Mouse (Mus musculus) midbrain, postnatal 0 days (tissue): ENCODE measurements around the gene Crygc. TPM values are rescaled to one million over a fixed set of nuclear protein-coding genes. Genes with fewer than 3 reads are reported as not detected.

ENCODE experiments used
- ATAC-seq: fragments of 200-750 bp; cut with Nextera tagmentation; 2 replicates; pipeline ENCODE4 v1.8.0; 2017; ENCODE audit warnings: moderate number of reproducible peaks, mild to moderate bottlenecking, moderate TSS enrichment, moderate library complexity; ENCODE audit not compliant: low FRiP score
- DNase-seq: peaks from one replicate; pipeline ENCODE4 v3.0.0-alpha.2; 2015; ENCODE audit warnings: low spot score
- H3K27ac ChIP-seq: fragments of 300-500 bp; sonication (generic); 2 replicates; pipeline ENCODE4 v1.5.1; 2014; ENCODE audit warnings: low read depth, mild to moderate bottlenecking, low read length, mixed read lengths
- H3K27me3 ChIP-seq: fragments of 300-500 bp; sonication (generic); 2 replicates; pipeline ENCODE4 v1.6.1; 2014; ENCODE audit warnings: low read length, control low read depth, mixed read lengths; ENCODE audit not compliant: insufficient read depth
- H3K36me3 ChIP-seq: fragments of 300-500 bp; sonication (generic); 2 replicates; pipeline ENCODE4 v1.6.1; 2014; ENCODE audit warnings: low read length, control low read depth, mixed read lengths; ENCODE audit not compliant: insufficient read depth
- H3K4me1 ChIP-seq: fragments of 300-500 bp; sonication (generic); 2 replicates; pipeline ENCODE4 v1.6.1; 2014; ENCODE audit warnings: mild to moderate bottlenecking, control low read depth, antibody characterized with exemption, low read length, mixed read lengths; ENCODE audit not compliant: insufficient read depth
- H3K4me2 ChIP-seq: fragments of 300-500 bp; sonication (generic); 2 replicates; pipeline ENCODE4 v1.6.1; 2014; ENCODE audit warnings: low read depth, mild to moderate bottlenecking, low read length, mixed read lengths; ENCODE audit not compliant: poor library complexity, severe bottlenecking
- H3K4me3 ChIP-seq: fragments of 300-500 bp; sonication (generic); 2 replicates; pipeline ENCODE4 v1.5.1; 2014; ENCODE audit warnings: low read depth, mild to moderate bottlenecking, low read length, moderate library complexity
- H3K9ac ChIP-seq: fragments of 300-500 bp; sonication (generic); replicated peaks from 2 replicates; pipeline ENCODE4 v1.6.1; 2014; ENCODE audit warnings: mild to moderate bottlenecking, low read length, moderate library complexity, mixed read lengths; ENCODE audit not compliant: poor library complexity, severe bottlenecking
- H3K9me3 ChIP-seq: fragments of 300-500 bp; sonication (generic); 2 replicates; pipeline ENCODE4 v1.6.1; 2016; ENCODE audit warnings: low read length, control low read depth
- CTCF ChIP-seq: IDR thresholded peaks from 2 replicates; pipeline ENCODE4 v1.5.1; 2016; ENCODE audit warnings: antibody characterized with exemption, mild to moderate bottlenecking
- WGBS: fragments of 180-500 bp; shearing (Covaris S2); extraction: QIAGEN DNeasy Blood & Tissue Kit; methylation state at CpG from one replicate; pipeline ENCODE4 v1.1.7; 2014; 5-methylcytosine and 5-hydroxymethylcytosine counted together
- polyA plus RNA-seq: library from polyadenylated mRNA; unstranded; fragments of >200 nt; fragmentation: Nextera tagmentation; extraction: Ambion mirVana; gene quantifications from 2 replicates; pipeline ENCODE4 v1.2.1, GENCODE M21; 2015
- total RNA-seq: library from RNA; depleted of rRNA; stranded (reverse); fragments of >200 nt; gene quantifications from 2 replicates; pipeline ENCODE4 v1.2.3, GENCODE M21; 2014

Crygc gene
- total and polyA plus RNA-seq, 2 experiments from 2014 or later = not detected

DNA sequence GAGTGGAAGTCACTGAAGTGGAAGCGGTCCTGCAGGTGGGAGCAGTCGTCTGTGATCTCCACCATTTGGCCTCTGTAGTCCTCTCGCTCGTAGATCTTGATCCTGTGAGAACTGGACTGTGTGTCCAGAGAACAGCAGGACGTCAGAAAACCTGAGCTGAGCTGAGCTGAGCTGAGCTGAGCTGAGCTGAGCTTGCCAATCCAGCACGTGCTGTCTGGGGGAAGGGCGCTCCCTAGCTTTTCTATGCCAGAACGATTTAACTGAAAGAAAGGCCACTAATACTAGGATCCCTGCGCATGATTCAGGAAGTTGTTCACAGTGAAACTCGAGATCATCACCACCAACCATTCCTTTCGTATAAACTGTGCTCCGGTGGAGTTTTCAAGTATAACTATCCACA is 24.7 kb downstream of the Crygc start:
- ATAC-seq = 0 out of 2 replicates have a peak, but pooled peaks have one; percentile 38

DNA sequence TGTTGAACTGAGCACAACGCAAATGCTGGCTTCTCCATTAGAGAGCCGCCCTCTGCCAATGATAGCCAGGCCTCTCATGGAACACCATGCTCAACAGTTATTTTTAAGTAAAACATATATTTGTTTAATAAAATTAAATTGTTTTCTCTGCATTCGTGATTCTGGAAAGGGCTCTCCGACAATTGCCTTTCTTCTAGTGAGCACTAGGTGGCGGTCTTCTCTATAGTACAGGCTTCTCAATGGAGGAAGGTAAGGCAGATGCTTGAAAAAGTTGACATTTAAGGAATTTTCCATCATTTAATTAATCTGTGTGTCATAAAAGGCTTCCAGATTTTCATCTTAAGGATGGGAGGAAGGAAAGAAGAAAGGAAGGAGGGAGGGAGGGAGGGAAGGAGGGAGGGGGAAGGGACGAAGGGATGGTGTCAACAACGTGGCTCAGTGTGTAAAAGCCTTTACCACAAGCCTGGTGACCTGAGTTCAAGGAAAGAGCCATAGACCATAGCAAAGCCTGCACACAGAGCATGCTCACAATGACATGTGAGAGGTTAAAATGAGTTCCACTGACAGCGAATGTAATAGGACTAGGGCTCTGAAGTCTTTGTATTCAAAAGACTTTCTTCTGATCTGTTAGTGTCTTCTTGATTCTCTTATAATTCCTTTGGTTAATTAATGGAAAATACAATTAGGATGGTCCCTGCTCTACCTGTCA is 26.9 kb downstream of the Crygc start:
- no peaks in the 10 kb centered on the region for H3K27me3 ChIP-seq
- no peak overlapping the region for H3K27ac ChIP-seq
- no peak overlapping the region for H3K4me2 ChIP-seq
- no peak overlapping the region for H3K9ac ChIP-seq
- no peaks in the 10 kb centered on the region for H3K36me3 ChIP-seq
- no peaks in the 10 kb centered on the region for H3K9me3 ChIP-seq
- H3K4me1 ChIP-seq = no peaks in the 10 kb centered on the region
- 41% methylated on average over 8 of the region's 8 CpGs for WGBS
- peak; percentile 79 for TF ChIP-seq CTCF
- no peak for ATAC-seq
- no peak overlapping the region for H3K4me3 ChIP-seq
- DNase-seq = peak; percentile 52

More for the DNA sequence above, 24.7 kb downstream of the Crygc start:
- Histone ChIP-seq H3K4me3 (no peak overlapping the region), H3K4me2 (no peak overlapping the region), H3K27ac (no peak overlapping the region), H3K27me3 (no peaks in the 10 kb centered on the region), H3K9ac (no peak overlapping the region), H3K4me1 (no peaks in the 10 kb centered on the region), H3K36me3 (no peaks in the 10 kb centered on the region), H3K9me3 (no peaks in the 10 kb centered on the region)
- 53% methylated on average over 12 of the region's 12 CpGs for WGBS
- peak; percentile 27 for DNase-seq
- TF ChIP-seq CTCF = no peak

DNA sequence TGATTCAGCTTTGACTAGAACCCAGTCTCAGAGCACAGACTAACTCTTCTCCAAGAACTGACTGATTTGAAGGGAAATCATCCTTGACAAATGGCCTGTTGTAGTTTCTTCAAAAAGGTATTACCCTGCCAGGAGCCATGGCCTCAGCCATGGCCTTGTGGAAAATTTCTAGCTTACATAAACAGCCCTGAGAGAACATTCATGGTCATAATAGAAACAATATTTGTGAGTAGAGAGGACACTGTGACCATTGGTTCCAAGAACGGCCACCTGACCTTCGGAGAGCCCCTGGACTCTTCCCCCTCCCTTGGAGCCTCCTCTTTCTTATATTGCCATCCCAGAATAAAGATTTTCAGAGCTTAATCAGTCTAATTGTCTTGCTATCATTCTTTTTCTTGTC is 30.1 kb downstream of the Crygc start:
- no peak for TF ChIP-seq CTCF
- H3K9me3 ChIP-seq = no peaks in the 10 kb centered on the region
- no peak overlapping the region for H3K27ac ChIP-seq
- H3K4me1 ChIP-seq = no peaks in the 10 kb centered on the region
- no peak overlapping the region for H3K4me2 ChIP-seq
- H3K4me3 ChIP-seq = no peak overlapping the region
- H3K27me3 ChIP-seq = no peaks in the 10 kb centered on the region
- H3K9ac ChIP-seq = no peak overlapping the region
- no peak for ATAC-seq
- no peak for DNase-seq
- 92% methylated on average over 2 of the region's 2 CpGs for WGBS
- no peaks in the 10 kb centered on the region for H3K36me3 ChIP-seq

DNA sequence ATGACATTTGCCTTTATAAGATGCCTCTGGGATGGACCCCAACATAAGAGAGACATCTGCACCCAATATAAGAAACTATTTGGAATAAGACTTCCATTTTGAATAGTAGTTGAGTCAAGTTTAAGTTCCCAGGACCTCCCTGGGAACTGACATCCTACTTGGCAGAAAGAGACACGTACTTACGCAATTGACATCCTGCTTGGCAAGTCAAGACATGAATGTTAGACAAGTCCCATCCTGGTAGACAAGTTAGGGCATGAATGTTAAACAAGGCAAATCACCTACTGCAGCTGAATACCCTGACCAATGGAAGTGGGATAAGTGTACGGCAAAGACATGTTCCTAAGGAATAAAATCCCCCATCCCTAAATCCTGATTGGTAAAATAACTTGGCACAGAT is 31.7 kb downstream of the Crygc start:
- Histone ChIP-seq H3K4me2 (no peak overlapping the region), H3K27ac (no peak overlapping the region), H3K4me3 (no peak overlapping the region), H3K4me1 (no peaks in the 10 kb centered on the region), H3K9me3 (no peaks in the 10 kb centered on the region), H3K36me3 (no peaks in the 10 kb centered on the region), H3K9ac (no peak overlapping the region), H3K27me3 (no peaks in the 10 kb centered on the region)
- TF ChIP-seq CTCF = no peak
- WGBS = 95% methylated on average over 3 of the region's 3 CpGs
- no peak for ATAC-seq
- DNase-seq = no peak

DNA sequence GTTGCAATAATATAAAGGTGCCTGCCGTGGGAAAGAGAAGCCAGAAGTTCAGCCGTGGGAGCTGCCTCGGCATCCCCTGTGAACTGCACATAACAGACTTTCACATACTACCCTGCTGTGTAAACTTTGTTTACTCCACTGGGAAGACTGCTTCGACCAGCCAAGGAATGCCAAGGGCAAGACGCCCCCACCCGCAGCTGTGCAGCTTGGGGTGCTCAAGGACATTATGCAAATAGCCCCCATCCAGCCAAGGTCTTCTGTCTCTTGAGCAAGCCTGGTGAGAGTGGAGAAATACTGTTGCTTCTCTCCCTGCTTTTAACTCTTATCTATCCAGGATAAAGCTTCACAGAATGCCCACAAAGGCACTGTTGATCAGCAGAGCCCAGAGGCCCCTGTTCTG is 32.7 kb downstream of the Crygc start:
- H3K4me3 ChIP-seq = no peak overlapping the region
- TF ChIP-seq CTCF = no peak
- H3K4me1 ChIP-seq = no peaks in the 10 kb centered on the region
- 82% methylated on average over 6 of the region's 6 CpGs for WGBS
- ATAC-seq (no peak), DNase-seq (no peak)
- H3K36me3 ChIP-seq = no peaks in the 10 kb centered on the region
- no peak overlapping the region for H3K27ac ChIP-seq
- H3K27me3 ChIP-seq = no peaks in the 10 kb centered on the region
- H3K9ac ChIP-seq = no peak overlapping the region
- H3K4me2 ChIP-seq = no peak overlapping the region
- H3K9me3 ChIP-seq = no peaks in the 10 kb centered on the region

DNA sequence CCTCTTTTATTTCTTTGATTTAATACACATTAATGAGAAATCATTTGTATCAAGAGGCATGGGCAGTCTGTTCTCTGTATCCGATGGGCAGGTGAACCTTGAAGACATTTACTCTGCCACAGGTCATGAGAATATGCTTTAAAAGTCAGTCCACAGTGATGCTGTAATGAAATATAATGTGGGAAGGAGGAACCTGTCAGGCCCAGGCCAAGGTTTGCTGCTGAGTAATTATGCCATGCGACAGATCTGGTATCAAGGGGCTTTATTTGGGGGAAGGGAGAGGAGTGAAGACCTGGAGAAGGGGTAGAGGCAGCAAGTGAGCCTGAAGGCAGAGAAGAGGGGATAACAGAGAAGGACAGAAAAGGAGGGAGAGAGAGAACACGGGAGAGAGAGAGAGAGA is 33.8 kb downstream of the Crygc start:
- no peaks in the 10 kb centered on the region for H3K27me3 ChIP-seq
- no peaks in the 10 kb centered on the region for H3K9me3 ChIP-seq
- no peak overlapping the region for H3K4me2 ChIP-seq
- ATAC-seq = no peak
- no peak for DNase-seq
- no peaks in the 10 kb centered on the region for H3K4me1 ChIP-seq
- no peak overlapping the region for H3K4me3 ChIP-seq
- H3K9ac ChIP-seq = no peak overlapping the region
- no peak for TF ChIP-seq CTCF
- no peak overlapping the region for H3K27ac ChIP-seq
- no peaks in the 10 kb centered on the region for H3K36me3 ChIP-seq
- WGBS = 86% methylated on average over 3 of the region's 3 CpGs
